Mouse (Mus musculus) spleen, adult 12 weeks (tissue): ENCODE measurements around the gene Mtif3.
A peak's percentile ranks its signal among the peaks of the same experiment; 100 is the strongest.
"Not testable (repeated sequence)": the region's sequence is repeated elsewhere in the genome, so short reads cannot be mapped to it uniquely, and the experiment has no call there.

Source experiments
- DNase-seq: peaks from one replicate; pipeline ENCODE4 v3.0.0; 2022; ENCODE audit warnings: low spot score

Mtif3 gene

GRCm38 (mm10) chr5:146954576-146954975 is 9.0 kb downstream of the Mtif3 start:
- no peak for DNase-seq

GRCm38 (mm10) chr5:146948508-146949088 is 15.0 kb downstream of the Mtif3 start, which contains the start of gene Gtf3a:
Gtf3a (plus strand) TSS chr5:146948657.
- DNase-seq, result peak; percentile 67

- DNase-seq, result no peak
These were observed 15.5 kb downstream of the Mtif3 start for GRCm38 (mm10) chr5:146948041-146948507.

GRCm38 (mm10) chr5:146947497-146947896 is 16.1 kb downstream of the Mtif3 start:
- no peak for DNase-seq

- DNase-seq, result no peak
These were observed 16.9 kb downstream of the Mtif3 start for GRCm38 (mm10) chr5:146946682-146947081.

GRCm38 (mm10) chr5:146944568-146944967 is 19.0 kb downstream of the Mtif3 start:
- DNase-seq, result no peak

GRCm38 (mm10) chr5:146942965-146943364 is 20.6 kb downstream of the Mtif3 start:
- no peak for DNase-seq

GRCm38 (mm10) chr5:146941939-146942338 is 21.7 kb downstream of the Mtif3 start:
- DNase-seq, result not testable (repeated sequence)

GRCm38 (mm10) chr5:146940219-146940618 is 23.4 kb downstream of the Mtif3 start:
- DNase-seq, result no peak

GRCm38 (mm10) chr5:146939109-146939796 is 24.3 kb downstream of the Mtif3 start:
- no peak for DNase-seq

- no peak for DNase-seq
These were observed 25.8 kb downstream of the Mtif3 start for GRCm38 (mm10) chr5:146937541-146938503.

GRCm38 (mm10) chr5:146933466-146933865 is 30.1 kb downstream of the Mtif3 start:
- no peak for DNase-seq

- no peak for DNase-seq
These were observed 31.6 kb downstream of the Mtif3 start for GRCm38 (mm10) chr5:146931904-146932553.

- no peak for DNase-seq
These were observed 32.2 kb downstream of the Mtif3 start for GRCm38 (mm10) chr5:146931422-146931821.

GRCm38 (mm10) chr5:146926673-146927072 is 36.9 kb downstream of the Mtif3 start:
- no peak for DNase-seq

- no peak for DNase-seq
These were observed 40.1 kb downstream of the Mtif3 start for GRCm38 (mm10) chr5:146923547-146923946.

GRCm38 (mm10) chr5:146921224-146921623 is 42.4 kb downstream of the Mtif3 start:
- DNase-seq, result no peak

- no peak for DNase-seq
These were observed 43.1 kb downstream of the Mtif3 start for GRCm38 (mm10) chr5:146920314-146921161.

GRCm38 (mm10) chr5:146919874-146920273 is 43.7 kb downstream of the Mtif3 start:
- DNase-seq, result no peak

- DNase-seq, result not testable (repeated sequence)
These were observed 46.2 kb downstream of the Mtif3 start for GRCm38 (mm10) chr5:146917357-146917756.

- no peak for DNase-seq
These were observed 46.8 kb downstream of the Mtif3 start for GRCm38 (mm10) chr5:146916806-146917205.
